Mouse (Mus musculus): ENCODE measurements around the gene Map7d1. TPM values are rescaled to one million over a fixed set of nuclear protein-coding genes. Genes with fewer than 3 reads are reported as not detected.

The Map7d1 gene
- total RNA-seq, 4 experiments from 2014 or later = 224 to 273 (median 253) TPM

DNA sequence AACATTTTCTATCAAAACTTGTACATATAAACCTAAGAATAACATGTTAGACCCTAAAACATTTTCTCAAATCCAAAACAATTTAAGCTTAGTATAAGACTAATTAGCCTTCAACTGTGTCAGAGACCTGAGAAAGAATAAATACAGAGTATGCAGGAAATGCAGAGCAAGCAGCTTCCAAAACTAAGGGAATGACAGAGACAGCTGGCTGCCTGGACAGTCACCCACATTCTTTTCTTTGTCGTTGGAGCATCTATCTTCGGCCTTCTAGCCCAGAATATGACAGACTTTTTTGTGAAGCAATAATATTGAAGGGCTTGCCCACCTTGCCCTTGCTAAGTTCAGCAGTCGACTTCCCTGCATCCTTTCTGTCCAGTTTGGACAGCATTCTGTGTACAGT is 13.1 kb upstream of the Map7d1 start:
- no peak for DNase-seq (ENCODE audit: low spot score in 2 of 2)

DNA sequence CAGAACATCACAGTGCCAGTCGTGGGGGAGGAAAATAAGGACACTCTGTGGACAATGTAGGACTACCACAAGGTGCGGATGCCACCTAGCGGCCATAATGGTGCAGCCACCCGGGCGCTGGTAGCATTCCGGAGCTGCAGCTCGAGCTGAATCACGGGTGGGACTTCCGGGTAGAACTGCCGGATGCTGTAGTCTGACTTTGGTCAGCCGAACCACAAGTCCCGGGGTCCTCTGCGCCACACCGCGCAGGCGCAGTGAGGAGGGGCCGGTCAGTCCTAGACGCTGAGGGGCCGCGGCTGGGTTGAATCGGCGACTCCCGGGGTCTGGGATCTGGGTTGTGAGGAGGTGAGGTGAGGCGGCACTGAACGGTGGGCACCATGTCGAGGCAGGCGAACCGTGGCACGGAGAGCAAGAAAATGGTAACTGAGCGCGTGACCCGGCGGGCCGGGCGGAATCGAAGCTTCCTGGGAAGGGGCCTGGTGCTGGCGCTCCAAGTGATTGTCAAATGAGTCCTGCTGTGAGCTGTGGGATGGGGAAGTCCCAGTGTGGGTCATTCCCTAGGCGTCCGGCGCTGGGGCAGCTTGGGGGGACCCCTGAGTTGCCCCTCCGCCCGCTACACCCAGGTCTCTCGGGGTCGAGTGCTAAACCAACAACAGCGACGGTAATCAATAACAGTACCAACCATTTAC is 6.1 kb upstream of the Map7d1 start, which contains the start of gene Trappc3:
Trappc3 (plus strand) TSS at position 207 of the 689 bp plus-strand sequence.
- DNase-seq (ENCODE audit: low spot score in 2 of 2) = peak; percentile 98 to 99

- DNase-seq (ENCODE audit: low spot score in 2 of 2) = no peak
Measured at GRCm38 (mm10) chr4:126261675-126262074, 5.5 kb upstream of the Map7d1 start.

- no peak for DNase-seq (ENCODE audit: low spot score in 2 of 2)
Measured at GRCm38 (mm10) chr4:126261266-126261665, 5.1 kb upstream of the Map7d1 start.

DNA sequence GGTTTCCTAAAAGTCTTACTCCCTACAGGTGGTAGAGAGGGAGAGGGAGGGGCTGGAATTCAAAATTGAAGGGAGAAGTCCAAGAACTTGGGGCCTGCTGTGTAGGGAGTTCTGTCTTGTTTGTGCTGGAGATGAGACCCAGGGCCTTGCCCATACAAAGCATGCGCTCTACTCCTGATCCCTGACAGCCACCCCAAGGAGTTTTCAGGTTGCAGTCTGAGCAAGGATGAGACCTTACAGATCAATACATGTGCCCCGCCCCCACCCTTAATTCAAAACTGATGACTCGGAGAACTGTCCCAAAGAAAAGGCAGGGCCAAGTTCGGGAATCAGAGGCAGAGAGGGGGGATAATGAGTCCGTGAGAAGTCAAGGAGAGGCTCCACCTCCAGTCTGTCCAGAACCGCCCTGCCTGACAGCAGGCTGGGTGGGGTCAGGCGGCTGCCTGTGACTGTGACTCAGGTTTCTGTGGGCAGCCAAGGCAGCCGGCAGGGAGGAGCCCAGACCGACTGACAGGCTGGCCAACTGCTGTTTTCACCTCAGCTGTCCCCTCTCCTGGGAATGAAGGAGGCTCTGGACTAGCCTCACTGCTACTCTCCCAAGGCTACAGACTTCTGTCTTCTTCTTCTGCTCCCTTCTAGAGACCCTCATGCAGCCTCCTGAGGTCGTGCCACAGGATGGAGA is 4.5 kb upstream of the Map7d1 start:
- peak in 1 of 2 experiments; percentile 72 for DNase-seq (ENCODE audit: low spot score in 2 of 2)

- DNase-seq (ENCODE audit: low spot score in 2 of 2) = no peak
Measured at GRCm38 (mm10) chr4:126259523-126260160, 3.5 kb upstream of the Map7d1 start.

DNA sequence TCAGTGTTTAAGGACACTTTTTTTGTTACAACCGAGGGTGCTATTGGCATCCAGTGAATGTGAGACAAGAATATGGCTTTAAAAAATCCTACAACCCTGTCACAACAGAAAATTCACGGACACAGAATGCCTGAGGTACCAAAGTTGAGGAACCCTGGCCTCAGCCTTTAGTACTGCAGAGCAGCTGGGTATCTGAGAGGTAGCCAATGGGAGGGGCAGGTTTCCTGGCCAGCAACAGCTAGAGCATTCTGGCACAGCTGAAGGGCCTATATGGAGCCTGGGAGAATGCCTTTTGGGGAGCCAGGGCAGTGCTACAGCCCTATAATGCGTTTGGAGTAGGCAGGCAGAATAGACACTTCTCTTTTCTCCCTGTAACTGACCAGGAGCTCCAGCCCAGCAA is 2.9 kb upstream of the Map7d1 start:
- no peak for DNase-seq (ENCODE audit: low spot score in 2 of 2)

- no peak for DNase-seq (ENCODE audit: low spot score in 2 of 2)
Measured at GRCm38 (mm10) chr4:126256967-126257881, 1.1 kb upstream of the Map7d1 start.

- DNase-seq (ENCODE audit: low spot score in 2 of 2) = no peak
Measured at GRCm38 (mm10) chr4:126255113-126256001, 786 bp downstream of the Map7d1 start.

- DNase-seq (ENCODE audit: low spot score in 2 of 2) = peak in 1 of 2 experiments; percentile 72
Measured at GRCm38 (mm10) chr4:126254315-126255112, 1.6 kb downstream of the Map7d1 start.

DNA sequence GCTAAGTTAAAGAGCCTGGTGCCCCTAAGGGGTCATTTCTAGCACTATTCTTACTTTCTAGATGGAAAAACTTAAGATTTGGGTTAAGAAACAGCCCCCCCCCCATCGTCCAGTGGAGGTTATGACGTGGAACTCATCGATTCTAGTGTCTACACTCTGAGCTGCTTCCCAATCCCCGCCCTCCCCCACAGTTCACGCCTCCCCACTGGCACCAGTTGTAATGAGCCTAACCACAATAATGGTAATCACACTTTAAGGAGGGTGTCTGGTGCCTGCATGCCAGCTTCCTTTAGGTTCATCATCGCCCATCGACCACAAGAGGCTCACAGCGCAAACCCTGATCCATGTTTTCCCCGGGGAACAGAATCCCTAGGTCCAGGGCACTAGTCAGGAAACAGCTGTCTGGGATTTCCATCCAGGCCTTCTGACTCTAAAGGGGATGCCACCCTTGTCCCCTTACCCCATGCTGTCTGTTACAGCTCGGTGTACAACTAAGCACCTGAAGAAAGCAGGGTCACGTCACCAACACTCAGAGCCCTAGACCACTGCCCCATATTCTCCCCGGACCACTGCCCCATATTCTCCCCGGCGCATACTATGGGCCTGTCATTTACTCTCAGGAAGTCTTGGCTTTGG is 2.4 kb downstream of the Map7d1 start:
- DNase-seq (ENCODE audit: low spot score in 2 of 2) = no peak

DNA sequence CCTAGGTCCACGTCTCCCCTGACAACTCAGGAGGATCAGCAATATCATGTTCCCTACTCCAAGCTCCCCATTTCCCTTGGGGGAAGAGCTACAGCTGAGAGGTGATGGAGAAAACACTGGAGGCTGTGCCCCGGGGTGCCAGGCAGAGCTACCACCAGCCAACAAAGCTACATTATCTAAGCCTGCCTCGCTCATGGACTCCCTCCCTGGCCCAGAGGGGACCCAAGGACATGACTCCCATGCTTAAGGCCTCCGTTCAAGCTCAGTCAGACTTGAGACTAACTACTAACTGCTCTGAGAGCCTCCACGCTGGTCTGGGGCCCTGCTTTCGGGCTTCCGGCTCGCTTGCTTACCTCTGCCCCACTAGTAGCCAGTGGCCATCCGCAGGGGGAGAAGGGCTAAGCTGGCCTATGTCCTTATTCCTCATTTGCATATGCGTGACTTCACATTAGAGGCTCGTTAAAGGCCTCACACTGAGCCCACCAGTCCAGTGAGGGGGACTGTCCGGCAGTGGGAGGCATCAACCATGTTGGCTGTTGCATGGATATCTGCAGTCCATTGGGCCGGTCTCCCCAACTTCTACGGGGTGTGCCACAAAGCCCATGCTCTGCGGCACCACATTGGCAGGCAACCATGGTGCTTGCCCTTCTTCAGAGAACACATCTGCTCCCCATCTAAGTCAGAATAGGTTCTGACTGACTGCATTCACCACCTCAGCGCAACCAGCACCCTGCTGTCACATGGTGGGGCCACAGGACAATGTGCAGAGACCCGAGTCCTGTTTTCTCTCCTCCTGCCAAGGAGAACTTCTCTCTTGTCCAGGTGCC is 3.5 kb downstream of the Map7d1 start:
- no peak for DNase-seq (ENCODE audit: low spot score in 2 of 2)

GRCm38 (mm10) chr4:126251655-126252254 is 4.4 kb downstream of the Map7d1 start:
- no peak for DNase-seq (ENCODE audit: low spot score in 2 of 2)

- DNase-seq (ENCODE audit: low spot score in 2 of 2) = no peak
Measured at GRCm38 (mm10) chr4:126250659-126251058, 5.5 kb downstream of the Map7d1 start.

DNA sequence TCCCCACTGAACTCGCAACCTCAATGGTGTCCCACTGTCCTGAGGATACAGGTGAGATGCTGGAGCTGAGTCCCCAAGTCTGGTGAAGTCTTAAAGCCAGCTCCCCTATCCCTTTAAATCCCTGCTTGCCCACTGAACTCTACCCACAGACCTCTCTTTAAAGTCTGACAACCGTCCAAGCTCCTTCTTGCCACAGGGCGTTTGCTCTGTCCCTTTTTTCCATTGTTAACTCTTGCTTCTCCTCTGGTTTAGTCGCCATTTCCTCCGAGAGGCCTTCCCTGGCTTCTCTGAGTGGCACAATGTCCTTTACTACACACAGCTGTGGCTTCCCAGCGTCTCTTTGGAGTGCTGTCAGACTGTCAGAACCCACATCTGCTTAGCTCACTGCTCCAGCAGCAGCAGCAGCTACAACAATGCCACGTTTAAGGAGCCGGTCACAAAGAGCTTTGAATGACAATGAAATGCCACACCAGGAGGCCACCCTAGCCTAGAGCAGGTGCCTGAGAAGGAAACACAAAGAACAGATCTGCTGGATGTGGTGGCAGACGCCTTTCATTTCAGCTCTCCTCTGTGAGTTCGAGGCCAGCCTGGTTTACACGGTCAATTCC is 7.8 kb downstream of the Map7d1 start:
- no peak for DNase-seq (ENCODE audit: low spot score in 2 of 2)

- DNase-seq (ENCODE audit: low spot score in 2 of 2) = peak in 1 of 2 experiments; percentile 76
Measured at GRCm38 (mm10) chr4:126246202-126246889, 9.8 kb downstream of the Map7d1 start.

- peak in 1 of 2 experiments; percentile 5 for DNase-seq (ENCODE audit: low spot score in 2 of 2)
Measured at GRCm38 (mm10) chr4:126242510-126242909, 13.6 kb downstream of the Map7d1 start.
